Mouse (Mus musculus): ENCODE measurements around the gene Chd6. TPM values are rescaled to one million over a fixed set of nuclear protein-coding genes. Genes with fewer than 3 reads are reported as not detected.
A peak's percentile ranks its signal among the peaks of the same experiment; 100 is the strongest.

Chd6 gene
- polyA plus RNA-seq, 1 experiment from 2014 or later, result 35.3 TPM

DNA sequence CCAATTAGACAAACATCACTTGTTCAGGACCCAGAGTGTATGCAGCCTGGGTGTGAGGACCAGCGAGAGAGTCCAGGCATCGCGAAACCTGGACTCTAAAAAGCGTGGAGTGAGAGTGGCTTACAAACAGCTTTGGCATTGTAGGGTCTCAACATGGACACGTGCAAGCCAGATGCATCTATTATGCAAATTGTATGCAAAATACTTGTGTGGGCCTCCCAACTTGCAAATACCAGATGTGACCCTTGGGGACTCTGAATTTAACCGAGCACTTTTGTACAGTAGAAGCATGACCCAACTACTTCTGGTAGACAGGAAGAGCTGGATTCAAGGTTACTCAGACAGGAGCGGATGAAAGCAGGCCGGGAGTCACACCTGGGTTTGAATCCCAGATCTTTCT, 192.2 kb downstream of the Chd6 start:
- 80% methylated on average over 8 of the region's 8 CpGs for WGBS
- H3K27ac ChIP-seq (ENCODE audit: low read depth), result no peak overlapping the region
- TF ChIP-seq CTCF (IDR thresholded peaks at IDR 0.05; ENCODE audit: low read depth), result no peak
- no peak for ATAC-seq (ENCODE audit: insufficient read depth)
- DNase-seq, result no peak
- H3K4me2 ChIP-seq, result no peak overlapping the region
- H3K9ac ChIP-seq, result no peak overlapping the region
- H3K9me3 ChIP-seq (ENCODE audit: low read depth, low read length), result no peaks in the 10 kb centered on the region
- H3K4me1 ChIP-seq (ENCODE audit: insufficient read depth), result 0 out of 2 replicates have a peak, but pooled peaks cover 4% of the 10 kb centered on the region
- H3K36me3 ChIP-seq (ENCODE audit: insufficient read depth), result no peaks in the 10 kb centered on the region
- peaks cover 11% of the 10 kb centered on the region for H3K27me3 ChIP-seq (ENCODE audit: insufficient read depth, low read length)
- no peak overlapping the region for H3K4me3 ChIP-seq (ENCODE audit: low read depth, low read length)

DNA sequence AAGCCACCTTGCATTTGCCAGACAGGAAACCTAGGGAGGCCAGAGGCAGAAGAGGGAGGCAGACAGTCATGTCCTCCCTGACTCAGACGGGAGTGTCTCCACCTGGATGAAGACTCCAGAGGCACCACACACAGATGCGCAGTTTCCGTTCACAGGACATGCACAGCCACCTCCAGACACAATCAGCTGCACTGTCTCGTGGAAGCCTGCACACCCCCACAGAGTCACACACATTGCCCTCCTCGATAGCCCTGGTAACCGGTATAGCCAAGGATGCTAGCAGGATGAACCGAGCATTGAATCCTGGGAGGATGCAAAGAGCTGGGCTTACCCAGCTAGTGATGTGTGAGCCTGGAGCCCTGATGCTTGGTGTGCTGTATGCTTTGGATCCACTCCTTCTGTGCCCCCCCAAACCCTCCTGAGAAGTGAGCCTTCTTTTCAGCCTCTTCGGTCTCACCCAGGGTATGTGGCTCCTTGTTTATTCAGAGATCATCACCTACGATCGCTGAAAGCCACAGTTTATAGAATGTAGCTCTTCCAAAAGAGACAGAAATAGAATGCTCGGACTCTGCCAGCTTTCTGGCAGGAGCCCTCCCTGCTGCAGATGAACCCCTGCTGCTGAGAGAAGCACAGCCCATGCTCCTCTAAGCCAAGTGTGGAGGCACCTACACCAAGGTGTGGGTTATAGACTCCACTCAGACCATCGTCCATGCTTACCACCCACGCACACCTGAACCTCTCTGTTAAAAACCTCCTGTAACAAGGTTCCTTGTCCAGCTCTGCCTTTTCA, 192.9 kb downstream of the Chd6 start:
- no peak for TF ChIP-seq CTCF (IDR thresholded peaks at IDR 0.05; ENCODE audit: low read depth)
- peak overlapping the region; percentile 55 for H3K27ac ChIP-seq (ENCODE audit: low read depth)

DNA sequence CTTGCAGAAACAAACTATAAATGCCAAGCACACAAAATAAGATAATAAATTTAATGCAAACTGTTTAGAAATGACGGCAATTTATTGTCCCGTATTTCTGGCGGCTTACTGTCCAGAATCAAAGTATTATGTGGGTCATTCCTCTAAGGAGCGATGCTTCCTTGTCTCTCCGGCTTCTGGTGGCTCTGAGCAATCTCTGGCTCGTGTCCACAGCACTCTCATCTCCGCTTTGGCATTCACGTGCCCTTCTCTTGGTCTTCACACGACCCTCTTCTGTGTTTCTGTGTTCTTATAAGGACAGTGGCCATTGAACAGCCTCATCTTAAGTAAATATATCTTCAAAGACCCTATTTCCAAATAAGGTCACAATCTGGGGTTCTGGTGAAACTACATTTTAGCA, 194.2 kb downstream of the Chd6 start:
- no peak overlapping the region for H3K4me2 ChIP-seq
- peak; percentile 27 for DNase-seq
- H3K4me1 ChIP-seq (ENCODE audit: insufficient read depth), result 0 out of 2 replicates have a peak, but pooled peaks cover 4% of the 10 kb centered on the region
- TF ChIP-seq CTCF (IDR thresholded peaks at IDR 0.05; ENCODE audit: low read depth), result no peak
- ATAC-seq (ENCODE audit: insufficient read depth), result no peak
- H3K9ac ChIP-seq, result no peak overlapping the region
- H3K4me3 ChIP-seq (ENCODE audit: low read depth, low read length), result no peak overlapping the region
- H3K27me3 ChIP-seq (ENCODE audit: insufficient read depth, low read length), result peaks cover 20% of the 10 kb centered on the region
- no peaks in the 10 kb centered on the region for H3K36me3 ChIP-seq (ENCODE audit: insufficient read depth)
- 64% methylated on average over 9 of the region's 9 CpGs for WGBS
- H3K27ac ChIP-seq (ENCODE audit: low read depth), result peak overlapping the region; percentile 55
- no peaks in the 10 kb centered on the region for H3K9me3 ChIP-seq (ENCODE audit: low read depth, low read length)

More for the DNA sequence above, 192.9 kb downstream of the Chd6 start:
- DNase-seq (peak; percentile 57), ATAC-seq (ENCODE audit: insufficient read depth) (no peak; the same call in 1 of the 2 replicates)
- Histone ChIP-seq H3K9me3 (ENCODE audit: low read depth, low read length) (no peaks in the 10 kb centered on the region), H3K27me3 (ENCODE audit: insufficient read depth, low read length) (peaks cover 18% of the 10 kb centered on the region), H3K36me3 (ENCODE audit: insufficient read depth) (no peaks in the 10 kb centered on the region), H3K4me2 (no peak overlapping the region), H3K9ac (no peak overlapping the region), H3K4me3 (ENCODE audit: low read depth, low read length) (no peak overlapping the region), H3K4me1 (ENCODE audit: insufficient read depth) (0 out of 2 replicates have a peak, but pooled peaks cover 4% of the 10 kb centered on the region)
- 44% methylated on average over 13 of the region's 13 CpGs for WGBS

DNA sequence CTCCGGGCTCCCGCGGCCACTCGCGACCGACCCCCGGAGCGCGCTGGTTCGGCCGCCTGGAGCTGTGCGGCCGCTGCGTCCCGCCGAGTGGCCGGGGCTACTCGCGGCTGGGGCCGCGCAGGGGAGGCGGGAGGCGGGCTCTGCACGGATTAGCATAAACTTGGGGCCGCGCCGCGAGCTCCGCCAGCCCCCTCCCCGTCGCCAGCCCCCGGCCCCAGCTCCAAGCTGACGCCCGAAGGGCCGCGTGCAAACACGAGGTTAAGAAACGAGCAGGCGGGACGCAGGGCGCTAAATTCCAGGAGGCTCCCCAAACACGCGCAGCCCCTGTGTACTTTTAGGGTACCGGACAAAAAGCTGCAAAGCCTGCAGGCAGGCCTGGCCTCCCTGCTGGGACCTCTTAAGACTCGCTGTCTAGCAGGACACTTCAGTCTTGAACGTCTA, 196.6 kb downstream of the Chd6 start, which contains the start of gene Emilin3:
TSS of gene Emilin3 (minus strand) at position 98 of the 441 bp plus-strand sequence.
- TF ChIP-seq CTCF (IDR thresholded peaks at IDR 0.05; ENCODE audit: low read depth), result no peak
- H3K27me3 ChIP-seq (ENCODE audit: insufficient read depth, low read length), result peaks cover 23% of the 10 kb centered on the region
- peak within 1 kb of the TSS; percentile 94 for H3K4me2 ChIP-seq
- H3K9me3 ChIP-seq (ENCODE audit: low read depth, low read length), result no peaks in the 10 kb centered on the region
- no peak within 1 kb of the TSS; the same call in 1 of the 2 replicates for H3K27ac ChIP-seq (ENCODE audit: low read depth)
- peak; percentile 81 for ATAC-seq (ENCODE audit: insufficient read depth)
- H3K36me3 ChIP-seq (ENCODE audit: insufficient read depth), result no peaks in the 10 kb centered on the region
- DNase-seq, result peak; percentile 77
- 0 out of 2 replicates have a peak, but pooled peaks cover 4% of the 10 kb centered on the region for H3K4me1 ChIP-seq (ENCODE audit: insufficient read depth)
- H3K9ac ChIP-seq, result peak within 1 kb of the TSS; percentile 63
- H3K4me3 ChIP-seq (ENCODE audit: low read depth, low read length), result peak within 1 kb of the TSS; percentile 62
- WGBS, result 2% methylated on average over 45 of the region's 46 CpGs

DNA sequence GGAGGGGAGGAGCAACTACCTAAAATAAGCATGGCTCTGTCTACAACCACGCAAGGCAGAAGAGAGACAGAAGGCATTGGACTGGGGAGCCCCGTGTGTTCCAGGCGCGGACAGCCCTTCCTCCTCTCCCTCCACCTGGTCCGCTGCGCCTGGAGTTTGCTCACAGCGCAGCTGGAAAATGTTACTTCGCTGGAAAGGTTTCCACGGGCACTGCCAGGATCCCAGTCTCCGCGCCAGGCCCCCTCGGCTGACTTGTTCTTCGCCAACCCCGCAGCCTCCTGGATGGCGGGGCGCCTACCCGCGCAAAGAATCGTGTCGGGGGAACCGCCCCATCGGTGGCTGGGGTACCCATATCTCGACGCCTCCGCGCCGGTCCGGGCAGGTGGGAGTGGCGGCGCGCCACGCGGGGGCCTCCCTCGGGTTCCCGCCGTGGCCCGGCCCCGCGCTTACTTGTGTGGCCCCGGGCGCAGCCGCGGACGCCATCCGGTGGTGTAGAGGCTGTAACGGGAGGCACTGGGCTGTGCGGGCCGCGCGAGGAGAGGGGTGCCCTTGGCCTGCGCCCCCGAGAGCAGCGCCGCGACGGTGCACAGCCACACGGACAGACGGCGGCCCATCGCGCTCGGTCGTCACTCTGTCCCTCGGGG, 197.2 kb downstream of the Chd6 start:
- peak; percentile 51 for DNase-seq
- Histone ChIP-seq H3K27ac (ENCODE audit: low read depth) (no peak overlapping the region), H3K4me2 (peak overlapping the region; percentile 94), H3K9ac (peak overlapping the region; percentile 63), H3K36me3 (ENCODE audit: insufficient read depth) (no peaks in the 10 kb centered on the region), H3K9me3 (ENCODE audit: low read depth, low read length) (no peaks in the 10 kb centered on the region), H3K4me3 (ENCODE audit: low read depth, low read length) (peak overlapping the region; percentile 62), H3K27me3 (ENCODE audit: insufficient read depth, low read length) (peaks cover 23% of the 10 kb centered on the region), H3K4me1 (ENCODE audit: insufficient read depth) (0 out of 2 replicates have a peak, but pooled peaks cover 4% of the 10 kb centered on the region)
- WGBS, result 1% methylated on average over 56 of the region's 64 CpGs
- no peak for TF ChIP-seq CTCF (IDR thresholded peaks at IDR 0.05; ENCODE audit: low read depth)
- peak; percentile 65 for ATAC-seq (ENCODE audit: insufficient read depth)

DNA sequence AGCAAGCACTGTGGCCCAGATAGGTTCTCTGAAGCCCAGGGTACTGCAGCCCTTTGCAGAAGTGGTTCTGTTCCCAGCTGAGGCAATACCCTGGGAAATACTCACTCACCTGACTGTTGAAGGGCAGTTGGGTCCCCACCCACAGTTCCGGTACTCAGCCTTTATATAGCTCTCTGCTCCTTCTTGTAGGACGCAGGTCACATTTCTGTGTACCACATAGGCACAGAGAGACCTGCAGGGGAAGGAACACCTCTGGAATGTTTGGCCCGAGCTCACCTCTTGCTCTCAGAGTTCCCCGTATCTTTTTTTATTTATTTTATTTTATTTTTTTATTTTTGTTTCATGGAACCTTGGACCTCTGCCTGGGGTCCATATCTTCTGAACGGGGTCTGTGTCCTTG, 198.2 kb downstream of the Chd6 start:
- Histone ChIP-seq H3K4me2 (peak overlapping the region; percentile 94; the same call in 1 of the 2 replicates), H3K27ac (ENCODE audit: low read depth) (no peak overlapping the region), H3K9ac (no peak overlapping the region), H3K4me3 (ENCODE audit: low read depth, low read length) (no peak overlapping the region), H3K4me1 (ENCODE audit: insufficient read depth) (0 out of 2 replicates have a peak, but pooled peaks cover 4% of the 10 kb centered on the region), H3K9me3 (ENCODE audit: low read depth, low read length) (no peaks in the 10 kb centered on the region), H3K36me3 (ENCODE audit: insufficient read depth) (no peaks in the 10 kb centered on the region), H3K27me3 (ENCODE audit: insufficient read depth, low read length) (peaks cover 23% of the 10 kb centered on the region)
- WGBS, result 71% methylated on average over 5 of the region's 5 CpGs
- no peak for TF ChIP-seq CTCF (IDR thresholded peaks at IDR 0.05; ENCODE audit: low read depth)
- ATAC-seq (ENCODE audit: insufficient read depth), result no peak
- DNase-seq, result no peak

DNA sequence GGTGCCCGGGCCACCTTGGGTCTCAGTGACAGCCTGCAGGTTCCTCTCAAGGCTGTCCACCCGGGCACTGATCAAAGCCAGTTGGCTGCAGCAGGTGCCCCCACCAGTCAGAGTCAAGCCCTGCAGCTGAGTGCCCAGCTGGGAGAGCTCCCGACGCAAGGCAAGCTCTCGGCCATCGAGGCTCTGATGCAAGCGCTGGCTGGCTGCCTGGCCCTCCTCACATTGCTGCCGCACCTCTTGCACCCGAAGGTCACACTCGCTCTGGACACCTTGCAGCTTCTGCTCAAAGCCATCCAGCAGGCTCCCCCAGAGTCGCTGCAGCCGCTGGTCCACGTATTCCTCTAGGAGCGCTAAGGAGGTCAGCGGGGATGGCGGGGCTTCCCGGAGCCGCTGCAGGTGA, 200.3 kb downstream of the Chd6 start:
- 47% methylated on average over 18 of the region's 18 CpGs for WGBS
- H3K4me3 ChIP-seq (ENCODE audit: low read depth, low read length), result no peak overlapping the region
- H3K36me3 ChIP-seq (ENCODE audit: insufficient read depth), result no peaks in the 10 kb centered on the region
- H3K4me1 ChIP-seq (ENCODE audit: insufficient read depth), result no peaks in the 10 kb centered on the region
- no peak overlapping the region for H3K27ac ChIP-seq (ENCODE audit: low read depth)
- no peak overlapping the region for H3K4me2 ChIP-seq
- H3K27me3 ChIP-seq (ENCODE audit: insufficient read depth, low read length), result peaks cover 23% of the 10 kb centered on the region
- H3K9ac ChIP-seq, result no peak overlapping the region
- DNase-seq (no peak), ATAC-seq (ENCODE audit: insufficient read depth) (no peak)
- TF ChIP-seq CTCF (IDR thresholded peaks at IDR 0.05; ENCODE audit: low read depth), result no peak
- no peaks in the 10 kb centered on the region for H3K9me3 ChIP-seq (ENCODE audit: low read depth, low read length)

Measured in lung, embryonic 14.5 days (tissue).